Mouse (Mus musculus) gastrocnemius, adult 2 months (tissue): ENCODE measurements around the gene Psma4. TPM values are rescaled to one million over a fixed set of nuclear protein-coding genes. Genes with fewer than 3 reads are reported as not detected.
A peak's percentile ranks its signal among the peaks of the same experiment; 100 is the strongest.

Source experiments
- DNase-seq: peaks from one replicate; pipeline ENCODE4 v3.0.0; 2022
- H3K27ac ChIP-seq: fragments of 200-600 bp; 2 replicates; pipeline ENCODE4 v1.8.1; 2022; ENCODE audit warnings: mild to moderate bottlenecking
- H3K4me3 ChIP-seq: fragments of 200-600 bp; 2 replicates; pipeline ENCODE4 v1.8.1; 2022; ENCODE audit warnings: mild to moderate bottlenecking, moderate library complexity
- CTCF ChIP-seq: fragments of 200-600 bp; IDR thresholded peaks from 2 replicates; pipeline ENCODE4 v1.8.1; 2022; ENCODE audit warnings: antibody characterized with exemption, mild to moderate bottlenecking, moderate library complexity
- intact Hi-C: fragments of 180-260 bp; cut with DNase I; formaldehyde crosslinking; loops from one replicate; pipeline ENCODE4 v1.15.1; 2025
- long read RNA-seq, 2 experiments: library from polyadenylated mRNA; stranded (forward); transcript quantifications; one replicate each; pipeline ENCODE4 v2.0.0; 2021
- total RNA-seq, 2 experiments: library from RNA; stranded (reverse); gene quantifications; 2 replicates each; pipeline ENCODE4 v1.2.3; 2021

Psma4 gene
- total RNA-seq = 100 to 1,000 TPM; 131 TPM
- long read RNA-seq, experiment 1, transcript Psma4-201 (9 exons, 1,165 nt) = major isoform, 29 of 51 reads
- long read RNA-seq, experiment 1, partial matches to known transcripts = 14 of 51 reads
- long read RNA-seq, experiment 1, other reads (novel, unspliced or antisense) = 8 of 51 reads
- long read RNA-seq, experiment 2, transcript Psma4-201 (9 exons, 1,165 nt) = major isoform, 53 of 69 reads
- long read RNA-seq, experiment 2, partial matches to known transcripts = 9 of 69 reads
- long read RNA-seq, experiment 2, other reads (novel, unspliced or antisense) = 7 of 69 reads

DNA sequence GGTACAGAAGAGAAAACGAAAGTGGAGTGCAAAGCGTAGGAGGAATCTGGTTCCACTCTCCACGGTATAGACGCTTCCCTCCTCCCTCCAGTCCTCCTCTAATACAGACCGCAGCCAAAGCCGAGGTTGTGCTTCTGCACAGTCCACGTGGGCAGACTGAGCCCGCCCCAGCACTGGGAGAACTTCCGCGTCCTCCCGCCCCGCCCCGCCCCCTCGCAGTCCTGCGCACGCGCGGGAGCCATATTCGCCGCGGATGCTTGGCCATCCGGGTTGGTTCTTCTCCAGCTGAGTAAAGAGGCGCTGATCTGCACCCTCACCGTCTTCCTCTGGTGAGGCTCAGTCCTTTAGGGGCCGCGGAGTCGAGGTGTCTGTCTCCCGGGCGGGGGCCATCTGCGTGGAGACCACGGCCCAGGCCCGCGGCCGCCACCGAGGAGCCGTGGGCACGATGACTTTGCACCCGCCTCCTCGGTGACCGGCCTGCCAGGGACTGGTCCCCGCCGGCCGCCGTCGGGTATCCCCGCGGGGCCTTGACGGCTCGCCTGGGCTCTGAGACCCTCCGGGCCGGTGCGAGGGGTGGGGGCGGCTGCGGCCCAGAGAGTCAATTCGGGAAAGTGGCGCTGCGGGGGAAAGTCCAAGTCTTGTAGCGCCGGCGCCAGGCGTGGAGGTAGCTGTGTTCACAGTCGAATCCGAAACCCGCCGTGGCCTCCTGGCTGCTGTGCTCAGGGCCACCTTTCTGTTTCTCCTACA, at the start of gene Psma4, which contains the start of gene AY074887:
TSS of gene Psma4 (plus strand) at position 216 of the 747 bp plus-strand sequence.
TSS of gene AY074887 (minus strand) at position 424 of the 747 bp plus-strand sequence.
- intact Hi-C loops = loop anchor here (2.0 to 5.0 kb wide), 3 partner anchors 34 to 218 kb away; partner anchors contain the start of genes Hykk, Ireb2 and Wdr61
- no peak for TF ChIP-seq CTCF

DNA sequence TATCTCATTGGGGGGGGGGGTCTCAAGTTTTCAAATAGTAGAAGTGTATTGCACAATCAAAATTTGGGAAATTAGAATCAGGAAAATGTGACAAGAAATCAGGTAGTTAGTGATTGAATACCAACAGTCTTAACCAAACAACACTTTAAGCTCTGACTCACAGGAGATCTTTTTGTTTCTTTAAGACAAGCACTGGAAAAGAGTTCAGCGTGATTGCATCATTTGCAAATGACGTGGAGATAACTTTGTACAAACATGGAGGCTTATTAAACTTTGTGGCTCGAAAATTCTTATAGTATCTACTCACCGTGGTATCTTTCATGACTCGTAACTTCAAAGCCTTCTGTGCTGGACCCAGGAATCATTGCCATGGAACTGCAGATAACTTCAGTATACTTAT, 41.1 kb upstream of the Psma4 start:
- no peak for DNase-seq
- H3K4me3 ChIP-seq = no peak overlapping the region
- no peak overlapping the region for H3K27ac ChIP-seq
- intact Hi-C loops = no loop called here
- no peak for TF ChIP-seq CTCF

More for the DNA sequence above, at the start of gene Psma4, which contains the start of gene AY074887:
- Histone ChIP-seq H3K27ac (peak within 1 kb of the TSS; percentile 93), H3K4me3 (peak within 1 kb of the TSS; percentile 98)
- peak; percentile 96 for DNase-seq

DNA sequence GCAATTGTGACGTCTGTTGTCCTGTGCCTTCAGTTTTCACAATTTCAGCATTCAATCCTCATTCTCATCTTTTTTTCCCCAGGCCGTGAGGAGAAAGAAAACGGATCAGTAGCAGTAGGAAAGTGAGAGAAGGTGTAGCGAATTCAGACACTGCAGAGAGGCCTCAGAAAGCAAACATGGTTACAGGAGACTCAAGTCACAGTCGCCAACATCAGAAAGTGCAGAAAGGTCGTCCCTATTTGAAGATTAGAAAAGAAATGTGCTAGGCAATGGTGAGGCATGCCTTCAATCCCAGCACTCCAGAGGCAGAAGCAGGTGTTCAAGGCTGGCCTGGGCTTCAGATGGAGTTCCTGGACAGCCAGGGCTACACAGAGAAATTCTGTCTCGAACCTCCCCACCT, 35.0 kb upstream of the Psma4 start:
- H3K4me3 ChIP-seq = no peak overlapping the region
- intact Hi-C loops = no loop called here
- no peak overlapping the region for H3K27ac ChIP-seq
- no peak for DNase-seq
- no peak for TF ChIP-seq CTCF

DNA sequence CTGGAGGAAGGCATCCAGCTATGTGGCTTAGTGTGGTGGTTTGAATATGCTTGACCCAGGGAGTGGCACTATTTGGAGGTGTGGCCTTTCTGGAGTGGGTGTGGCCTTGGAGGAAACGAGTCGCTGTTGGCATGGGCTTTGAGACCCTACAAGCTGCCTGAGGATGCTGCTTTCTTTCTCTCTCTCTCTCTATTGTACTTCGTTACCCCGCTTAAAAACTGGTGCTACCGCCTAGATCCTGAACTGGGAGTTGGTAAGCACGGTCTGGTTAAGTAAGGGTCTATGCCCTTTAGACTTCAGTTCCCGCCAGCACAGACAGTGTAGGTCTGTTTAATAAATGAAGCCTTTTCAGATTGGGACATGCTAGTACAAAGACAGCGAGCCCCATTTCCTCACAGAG, 34.2 kb upstream of the Psma4 start:
- Histone ChIP-seq H3K27ac (no peak overlapping the region), H3K4me3 (peak overlapping the region; percentile 89)
- no peak for TF ChIP-seq CTCF
- DNase-seq = no peak
- intact Hi-C loops = loop anchor here (2.0 kb wide), 1 partner anchor 34 kb away; the partner anchor contains the start of genes AY074887 and Psma4

DNA sequence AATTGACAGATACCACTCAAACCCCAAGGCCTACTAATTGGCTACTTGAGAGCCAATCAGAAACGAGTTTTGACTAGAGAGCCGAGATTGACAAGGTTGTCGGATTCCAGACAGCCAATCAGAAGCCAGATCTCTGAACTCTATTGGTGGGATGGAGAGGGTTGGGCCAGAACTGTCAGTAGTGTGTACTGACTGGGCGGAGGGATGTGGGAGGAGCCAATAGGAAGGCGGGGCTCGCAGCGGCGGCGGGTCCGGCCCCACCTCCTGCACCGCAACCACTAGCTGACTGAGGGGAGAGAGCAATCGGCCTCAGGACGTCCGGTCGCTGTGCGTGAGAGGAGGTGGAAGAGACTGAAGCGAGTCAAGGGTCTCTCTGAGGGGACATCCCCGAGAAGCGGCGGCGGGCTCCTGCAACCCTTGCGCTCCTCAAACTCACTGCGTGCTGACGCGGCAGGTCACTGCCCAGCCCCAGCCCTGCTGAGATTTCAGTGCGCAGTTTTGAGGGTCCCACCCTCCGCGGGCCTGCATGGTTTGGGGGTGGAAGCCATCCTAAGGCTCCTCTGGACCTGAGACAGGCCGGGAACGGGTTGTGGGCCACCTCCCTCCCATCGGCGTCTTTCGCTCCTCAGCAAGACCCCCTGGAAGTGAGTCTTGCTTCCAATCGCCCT, 33.4 kb upstream of the Psma4 start, which contains the start of gene Hykk:
TSS of gene Hykk (plus strand) at position 274 of the 668 bp plus-strand sequence.
- intact Hi-C loops = loop anchor here (2.0 kb wide), 1 partner anchor 34 kb away; the partner anchor contains the start of genes AY074887 and Psma4
- H3K27ac ChIP-seq = peak within 1 kb of the TSS; percentile 81
- peak within 1 kb of the TSS; percentile 89 for H3K4me3 ChIP-seq
- no peak for TF ChIP-seq CTCF
- peak; percentile 93 for DNase-seq

DNA sequence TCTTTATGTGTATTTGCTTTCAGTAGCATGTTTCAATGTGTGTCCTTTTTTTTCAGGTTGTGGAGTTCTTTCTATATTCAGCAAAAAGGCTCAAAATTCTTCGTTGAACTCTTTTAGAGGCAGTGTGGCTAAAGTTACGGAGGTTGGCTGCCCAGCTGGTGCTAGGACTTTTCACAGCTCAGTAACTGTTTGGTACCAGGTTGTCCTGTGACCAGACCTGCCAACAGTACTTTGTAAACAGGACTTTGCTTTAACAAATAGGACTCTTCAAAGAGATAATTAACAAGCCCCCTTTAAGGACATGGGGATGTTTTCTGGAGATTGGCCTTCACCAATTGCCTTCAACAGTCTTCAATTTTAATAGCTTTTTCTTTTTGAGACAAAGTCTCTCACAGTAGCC, 32.4 kb upstream of the Psma4 start:
- no peak overlapping the region; the same call in 1 of the 2 replicates for H3K4me3 ChIP-seq
- H3K27ac ChIP-seq = no peak overlapping the region
- no peak for DNase-seq
- intact Hi-C loops = no loop called here
- TF ChIP-seq CTCF = no peak

DNA sequence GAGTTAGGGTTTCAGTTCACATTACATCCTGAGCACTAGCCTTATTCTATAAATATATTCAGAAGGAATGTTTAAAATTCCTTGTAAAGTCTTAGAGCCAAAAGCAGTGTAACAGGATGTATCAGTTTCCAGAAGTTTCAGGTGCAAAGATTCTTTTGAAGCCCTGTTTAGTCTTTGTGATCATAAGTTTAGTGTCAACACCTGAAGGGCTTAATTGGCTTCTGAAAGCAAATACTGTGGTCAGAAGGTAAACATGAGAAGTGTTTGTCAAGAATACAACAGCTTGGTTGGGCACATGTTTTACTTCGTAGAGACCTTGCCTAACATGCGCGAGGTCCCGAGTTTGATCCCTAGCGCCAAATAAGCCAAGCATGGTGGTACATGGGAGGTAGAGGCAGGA, 31.8 kb upstream of the Psma4 start:
- H3K27ac ChIP-seq = no peak overlapping the region
- H3K4me3 ChIP-seq = no peak overlapping the region
- intact Hi-C loops = no loop called here
- DNase-seq = no peak
- no peak for TF ChIP-seq CTCF

DNA sequence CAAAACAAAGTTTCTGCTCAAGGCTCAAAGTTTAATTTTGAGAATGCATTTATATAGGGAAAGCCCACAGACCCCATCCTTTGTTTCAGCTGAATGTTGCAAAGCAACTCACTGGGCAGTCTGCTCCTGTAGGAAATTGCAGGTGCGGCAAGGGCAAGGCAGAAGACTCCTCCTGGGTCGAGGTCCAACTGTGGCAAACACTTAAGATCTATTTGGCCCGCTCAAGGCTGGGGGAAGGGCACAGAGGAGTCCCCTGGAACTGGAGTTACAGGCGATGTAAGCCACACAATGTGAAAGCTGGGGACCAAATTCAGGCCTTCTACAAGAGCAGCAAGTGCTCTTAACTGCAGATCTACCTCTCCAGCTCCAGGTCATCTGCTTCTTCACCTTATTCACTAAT, 30.6 kb upstream of the Psma4 start:
- DNase-seq = no peak
- no peak for TF ChIP-seq CTCF
- Histone ChIP-seq H3K27ac (no peak overlapping the region), H3K4me3 (no peak overlapping the region)
- intact Hi-C loops = no loop called here

DNA sequence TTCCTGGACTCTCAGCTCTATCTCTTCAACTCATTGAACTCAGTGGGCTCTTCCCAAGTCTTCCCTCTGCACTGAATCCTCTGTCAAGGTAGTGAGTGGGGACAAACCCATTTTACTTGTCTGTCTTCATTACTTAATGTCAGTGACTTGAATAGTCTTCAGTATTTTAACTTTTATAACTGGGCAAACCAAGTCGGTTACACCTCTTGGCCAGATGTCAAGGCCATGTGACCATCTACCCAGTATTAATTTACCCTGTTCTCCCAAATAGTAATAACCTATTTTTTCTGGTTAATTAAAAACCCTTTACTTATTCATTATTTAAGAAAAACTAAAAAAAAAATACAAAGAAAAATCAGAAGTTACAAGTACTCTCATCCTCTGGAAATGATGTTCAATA, 19.8 kb upstream of the Psma4 start:
- intact Hi-C loops = no loop called here

DNA sequence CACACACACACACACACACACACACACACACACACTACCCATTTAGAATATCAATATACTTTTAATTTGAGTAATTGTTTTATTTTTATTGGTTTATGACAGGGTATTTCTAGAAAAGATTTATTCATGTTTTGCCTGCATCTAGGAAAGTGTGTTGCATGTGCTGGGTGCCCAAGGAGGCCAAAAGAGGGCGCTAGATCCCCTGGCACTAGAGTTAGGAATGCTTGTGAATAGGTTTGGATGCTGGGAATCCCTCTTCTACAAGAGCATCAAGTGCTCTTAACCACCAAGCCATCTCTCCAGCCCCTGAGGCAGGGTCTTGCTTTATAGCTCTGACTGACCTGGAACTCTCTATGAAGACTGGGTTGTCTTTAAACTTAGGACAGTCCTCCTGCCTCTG, 18.8 kb upstream of the Psma4 start:
- no peak for DNase-seq
- Histone ChIP-seq H3K27ac (no peak overlapping the region), H3K4me3 (no peak overlapping the region)
- intact Hi-C loops = no loop called here
- TF ChIP-seq CTCF = peak; percentile 21; the same call in 1 of the 2 replicates

More for the DNA sequence above, 19.8 kb upstream of the Psma4 start:
- no peak overlapping the region for H3K27ac ChIP-seq
- DNase-seq = no peak
- no peak overlapping the region for H3K4me3 ChIP-seq
- no peak for TF ChIP-seq CTCF

DNA sequence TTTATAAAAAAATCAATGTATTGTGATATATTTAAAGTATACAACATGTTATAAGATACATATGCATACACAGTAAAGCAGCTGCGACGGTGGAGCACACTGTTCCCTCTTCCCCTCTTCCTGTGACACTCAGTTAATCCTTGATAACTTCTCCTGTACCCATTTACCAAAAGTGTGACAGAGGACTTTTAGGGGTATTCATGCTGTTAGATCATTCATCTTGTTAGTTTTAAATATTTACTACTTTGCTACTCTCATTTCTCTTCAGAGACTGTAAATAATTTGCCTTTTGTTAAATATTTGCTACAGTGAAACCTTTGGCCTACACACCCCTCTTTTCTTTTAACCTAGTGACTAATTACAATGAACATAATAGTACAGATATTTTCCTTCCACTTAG, 18.2 kb upstream of the Psma4 start:
- Histone ChIP-seq H3K27ac (no peak overlapping the region), H3K4me3 (no peak overlapping the region)
- no peak for TF ChIP-seq CTCF
- intact Hi-C loops = no loop called here
- no peak for DNase-seq

DNA sequence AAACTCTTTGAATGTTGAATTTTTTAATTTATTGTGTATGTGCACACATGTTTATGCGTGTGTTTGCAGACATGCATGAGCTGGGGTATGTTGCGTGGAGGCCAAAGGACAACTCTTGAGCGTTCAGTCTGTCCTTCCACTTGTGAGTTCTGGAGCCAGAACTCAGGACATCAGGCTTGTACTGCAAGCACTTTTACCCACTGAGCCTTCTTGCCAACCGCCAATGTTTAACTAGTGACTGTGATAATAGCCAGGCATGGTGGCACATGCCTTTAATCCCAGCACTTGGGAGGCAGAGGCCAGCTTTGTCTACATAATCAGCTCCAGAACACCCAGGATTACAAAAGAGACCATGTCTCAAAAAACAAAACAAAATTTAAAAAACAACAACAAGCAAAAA, 8.5 kb upstream of the Psma4 start:
- TF ChIP-seq CTCF = no peak
- H3K4me3 ChIP-seq = no peak overlapping the region
- H3K27ac ChIP-seq = no peak overlapping the region
- DNase-seq = no peak
- intact Hi-C loops = no loop called here
